Mouse (Mus musculus) left cerebral cortex, adult 2 months (tissue): ENCODE data around the gene Pxk. TPM values are rescaled to one million over a fixed set of nuclear protein-coding genes. Genes with fewer than 3 reads are reported as not detected.
"Not testable (repeated sequence)": the region's sequence is repeated elsewhere in the genome, so short reads cannot be mapped to it uniquely, and the experiment has no call there.

Experiments
- DNase-seq, 2 experiments: peaks; one replicate each; pipeline ENCODE4 v3.0.0; 2021 to 2022; ENCODE audit warnings: low spot score in 2 of 2, mixed read lengths in 1 of 2; ENCODE audit errors: extremely low spot score in 1 of 2
- H3K27ac ChIP-seq: fragments of 200-600 bp; 2 replicates; pipeline ENCODE4 v1.8.1; 2022
- H3K4me3 ChIP-seq: fragments of 200-600 bp; 2 replicates; pipeline ENCODE4 v1.8.1; 2022
- CTCF ChIP-seq: fragments of 200-600 bp; IDR thresholded peaks from 2 replicates; pipeline ENCODE4 v1.8.1; 2022; ENCODE audit warnings: antibody characterized with exemption, mild to moderate bottlenecking, moderate library complexity
- intact Hi-C: fragments of 180-260 bp; cut with DNase I; formaldehyde crosslinking; loops from one replicate; pipeline ENCODE4 v1.15.1; 2025
- total RNA-seq, 2 experiments: library from RNA; stranded (reverse); gene quantifications; 2 replicates each; pipeline ENCODE4 v1.2.3; 2021

Pxk gene
- total RNA-seq, 2 experiments from 2014 or later: 34.5 to 36.6 TPM

DNA sequence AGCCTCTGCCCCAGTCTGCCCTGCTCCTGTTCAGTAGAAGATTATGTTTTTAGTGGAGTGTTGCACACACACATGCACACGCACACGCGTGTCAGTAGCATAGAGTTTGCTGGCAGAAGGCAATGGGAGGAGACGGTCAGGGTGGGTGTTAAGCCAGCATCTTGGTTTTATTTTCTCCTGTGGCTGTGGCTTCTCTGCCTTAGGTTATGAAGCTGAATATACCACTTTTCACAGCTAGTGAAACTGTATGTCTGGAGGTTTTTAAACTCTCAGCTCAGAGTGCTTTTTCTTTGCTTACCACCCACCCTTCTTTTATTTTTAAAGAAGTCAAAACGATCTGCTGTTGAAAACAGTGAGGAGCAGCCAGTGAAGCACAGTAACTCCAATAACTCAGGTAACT is 53.7 kb downstream of the Pxk start:
- Histone ChIP-seq H3K4me3 (no peak overlapping the region), H3K27ac (peak overlapping the region; percentile 74)
- TF ChIP-seq CTCF: no peak
- DNase-seq: no peak
- intact Hi-C loops: loop anchor here (2.0 kb wide), 1 partner anchor 17 kb away; no protein-coding TSS in a partner anchor

GRCm38 (mm10) chr14:8154072-8154471 is 56.1 kb downstream of the Pxk start:
- TF ChIP-seq CTCF: no peak
- Histone ChIP-seq H3K27ac (no peak overlapping the region), H3K4me3 (no peak overlapping the region)
- no peak for DNase-seq
- intact Hi-C loops: no loop called here

DNA sequence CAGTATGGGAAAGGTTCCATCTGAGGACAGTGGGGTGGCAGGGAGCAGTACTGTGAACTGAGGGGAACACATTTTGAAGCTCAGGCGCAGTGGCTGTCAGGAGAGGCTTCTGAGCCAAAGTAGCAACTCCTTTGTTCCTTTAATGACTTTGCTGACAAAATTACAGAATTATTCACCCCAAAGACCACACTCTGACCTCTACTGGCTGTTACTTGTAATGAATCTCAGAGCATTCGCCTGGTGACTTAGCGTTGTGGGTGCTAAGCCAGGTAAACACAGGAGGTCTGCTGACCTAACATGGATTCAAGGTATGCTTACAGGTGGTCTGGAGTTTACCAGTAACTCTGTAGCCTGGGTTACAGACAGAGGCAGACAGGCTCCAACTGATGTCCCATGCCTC is 58.9 kb downstream of the Pxk start:
- intact Hi-C loops: no loop called here
- TF ChIP-seq CTCF: peak; percentile 46

GRCm38 (mm10) chr14:8158721-8159120 is 60.7 kb downstream of the Pxk start:
- intact Hi-C loops: no loop called here
- TF ChIP-seq CTCF: no peak
- Histone ChIP-seq H3K27ac (no peak overlapping the region), H3K4me3 (no peak overlapping the region)
- DNase-seq: no peak

More for the DNA sequence above, 58.9 kb downstream of the Pxk start:
- Histone ChIP-seq H3K4me3 (no peak overlapping the region), H3K27ac (no peak overlapping the region)
- no peak for DNase-seq

DNA sequence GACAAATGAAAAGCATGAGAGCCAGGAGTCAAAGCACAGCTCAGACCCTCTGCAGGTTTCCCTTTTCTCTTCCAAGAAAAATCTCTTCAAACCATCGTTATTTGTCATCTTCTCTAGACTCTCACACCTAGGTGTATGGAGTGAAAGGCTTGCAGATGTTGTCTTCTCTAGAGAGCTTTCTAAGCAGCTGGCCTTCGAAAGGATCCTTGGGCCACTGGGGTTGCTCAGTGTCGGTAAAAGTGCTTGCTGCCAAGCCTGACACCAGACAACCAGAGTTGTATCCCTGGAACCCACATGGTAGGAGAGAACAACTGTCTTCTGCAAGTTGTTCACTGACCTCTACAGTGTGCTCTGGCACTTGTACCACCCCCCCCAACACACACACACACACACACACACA is 61.1 kb downstream of the Pxk start:
- intact Hi-C loops: no loop called here
- TF ChIP-seq CTCF: no peak
- Histone ChIP-seq H3K27ac (no peak overlapping the region), H3K4me3 (no peak overlapping the region)
- DNase-seq: no peak

- Histone ChIP-seq H3K4me3 (no peak overlapping the region), H3K27ac (no peak overlapping the region)
- DNase-seq: no peak
- intact Hi-C loops: loop anchor here (2.0 to 5.0 kb wide), 2 partner anchors 63 to 199 kb away; partner anchors contain the start of gene Pxk
- peak; percentile 52 for TF ChIP-seq CTCF
These were observed 63.8 kb downstream of the Pxk start for GRCm38 (mm10) chr14:8161777-8162176.

DNA sequence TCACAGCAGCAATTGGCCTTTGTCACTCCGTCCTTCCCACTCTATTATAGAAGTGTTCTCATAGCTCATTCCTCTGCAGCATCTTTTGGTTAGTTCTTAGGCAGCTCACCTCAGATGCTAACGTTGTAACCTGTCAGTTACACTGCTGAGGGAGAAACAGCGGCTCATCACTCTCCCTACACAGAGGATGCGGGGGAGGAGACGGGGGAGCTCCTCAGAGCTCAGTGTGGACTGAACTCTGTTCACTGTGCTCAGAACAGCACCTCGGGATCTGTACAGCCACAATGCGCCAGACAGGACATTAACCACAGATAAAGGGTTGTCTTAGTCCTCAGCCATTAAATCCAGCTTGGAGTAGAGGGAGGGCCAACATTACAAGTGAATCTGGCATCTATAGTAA is 66.5 kb downstream of the Pxk start:
- peak overlapping the region; percentile 8; the same call in 1 of the 2 replicates for H3K27ac ChIP-seq
- DNase-seq: no peak
- no peak for TF ChIP-seq CTCF
- no peak overlapping the region for H3K4me3 ChIP-seq
- intact Hi-C loops: loop anchor here (5.0 kb wide), 1 partner anchor 202 kb away; no protein-coding TSS in a partner anchor

- Histone ChIP-seq H3K4me3 (peak within 1 kb of the TSS; percentile 98), H3K27ac (peak within 1 kb of the TSS; percentile 94)
- no peak; the same call in 1 of the 2 replicates for TF ChIP-seq CTCF
- intact Hi-C loops: loop anchor here (2.0 to 10.0 kb wide), 2 partner anchors 42 to 82 kb away; partner anchors contain the start of genes Acox2 and Kctd6
- peak; percentile 96 to 99 for DNase-seq
These were observed 74.7 kb downstream of the Pxk start, which contains the start of gene Pdhb for GRCm38 (mm10) chr14:8172507-8173410. Gene Pdhb (minus strand): TSS chr14:8173025.

GRCm38 (mm10) chr14:8173542-8174250 is 75.7 kb downstream of the Pxk start:
- DNase-seq: not testable (repeated sequence)
- Histone ChIP-seq H3K27ac (peak overlapping the region; percentile 71), H3K4me3 (peak overlapping the region; percentile 98)
- intact Hi-C loops: loop anchor here (2.0 to 10.0 kb wide), 2 partner anchors 41 to 81 kb away; partner anchors contain the start of genes Acox2 and Kctd6
- TF ChIP-seq CTCF: peak; percentile 26

DNA sequence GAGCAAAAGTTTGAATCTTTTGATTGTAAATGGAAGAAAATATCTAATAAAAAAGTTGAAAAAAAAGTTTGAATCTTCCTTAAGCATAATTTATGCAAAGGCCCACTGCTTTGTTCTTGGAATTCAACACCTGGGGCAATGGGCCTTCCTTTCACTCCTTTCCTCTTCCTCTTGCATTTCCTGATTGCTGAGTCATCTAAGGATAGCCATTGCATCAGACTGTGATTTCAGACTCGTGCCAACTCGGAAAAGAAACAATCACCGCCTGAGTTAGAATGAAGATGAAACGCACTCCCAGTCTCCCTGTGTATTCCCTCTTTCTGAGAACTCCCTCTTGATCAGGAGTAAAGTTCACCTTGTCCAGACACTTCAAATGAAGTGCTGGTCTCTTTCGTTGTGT is 76.6 kb downstream of the Pxk start:
- DNase-seq: no peak
- Histone ChIP-seq H3K4me3 (no peak overlapping the region), H3K27ac (no peak overlapping the region)
- intact Hi-C loops: loop anchor here (10.0 kb wide), 1 partner anchor 80 kb away; the partner anchor contains the start of gene Acox2
- no peak for TF ChIP-seq CTCF

- intact Hi-C loops: loop anchor here (10.0 kb wide), 1 partner anchor 79 kb away; the partner anchor contains the start of gene Acox2
- H3K27ac ChIP-seq: no peak overlapping the region
- TF ChIP-seq CTCF: no peak
- no peak overlapping the region for H3K4me3 ChIP-seq
- DNase-seq: no peak
These were observed 78.2 kb downstream of the Pxk start for GRCm38 (mm10) chr14:8176251-8176650.
